ENCODE assay signal across 8 mouse cellular contexts in the genomic region with DNA sequence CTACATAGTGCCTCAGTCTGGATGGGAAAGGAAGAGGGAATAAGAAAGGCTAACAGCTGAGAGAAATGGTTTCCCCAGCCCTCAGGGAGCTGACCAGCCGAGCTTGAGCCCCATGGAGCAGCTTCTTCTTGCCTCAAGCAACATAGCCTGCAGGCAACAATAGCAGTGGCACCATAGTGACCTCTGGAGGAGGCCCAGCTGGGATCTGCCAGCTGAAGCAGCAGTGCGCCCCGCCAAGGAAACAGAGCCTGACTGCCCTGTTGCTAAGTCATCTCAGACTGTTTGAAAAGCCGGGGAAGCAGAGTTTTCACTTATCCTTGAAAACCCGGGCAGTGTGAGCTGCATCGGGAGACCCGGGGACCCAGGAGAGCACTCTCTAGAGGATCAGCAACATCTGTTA. TPM values are rescaled to one million over a fixed set of nuclear protein-coding genes. Genes with fewer than 3 reads are reported as not detected.
DNase-seq lines count a peak whose midpoint lies in the region; ATAC-seq lines count a peak whose summit lies in the region.

No protein-coding gene starts in this region.

- no peaks in the 10 kb centered on the region for H3K27me3 ChIP-seq in forebrain, embryonic 16.5 days (replicated peaks; ENCODE audit: control insufficient read depth, insufficient read depth, low read length)
- no peaks in the 10 kb centered on the region for H3K27me3 ChIP-seq in hindbrain, embryonic 10.5 days (ENCODE audit: insufficient read depth, poor library complexity, severe bottlenecking)
- H3K27me3 ChIP-seq in midbrain, embryonic 16.5 days (ENCODE audit: control insufficient read depth, insufficient read depth, low read depth, low read length), result no peaks in the 10 kb centered on the region

- H3K9ac ChIP-seq in forebrain, embryonic 16.5 days (replicated peaks; ENCODE audit: low read depth, low read length), result peak overlapping the region; percentile 98
- peak overlapping the region; percentile 98 for H3K9ac ChIP-seq in midbrain, embryonic 16.5 days (ENCODE audit: low read depth, low read length)

- H3K9me3 ChIP-seq in forebrain, embryonic 16.5 days (ENCODE audit: control insufficient read depth, low read length), result no peaks in the 10 kb centered on the region
- no peaks in the 10 kb centered on the region for H3K9me3 ChIP-seq in hindbrain, embryonic 10.5 days
- no peaks in the 10 kb centered on the region for H3K9me3 ChIP-seq in midbrain, embryonic 16.5 days (replicated peaks; ENCODE audit: control insufficient read depth, low read length, poor library complexity, severe bottlenecking)

- peak overlapping the region; percentile 65 for H3K4me2 ChIP-seq in forebrain, embryonic 16.5 days (ENCODE audit: low read length)
- H3K4me2 ChIP-seq in midbrain, embryonic 16.5 days (ENCODE audit: low read length), result peak overlapping the region; percentile 99

- H3K4me1 ChIP-seq in forebrain, embryonic 16.5 days (replicated peaks; ENCODE audit: control insufficient read depth, insufficient read depth, low read length), result peaks cover 33% of the 10 kb centered on the region
- H3K4me1 ChIP-seq in hindbrain, embryonic 10.5 days (replicated peaks), result peaks cover 73% of the 10 kb centered on the region
- peaks cover 44% of the 10 kb centered on the region for H3K4me1 ChIP-seq in midbrain, embryonic 16.5 days (ENCODE audit: control insufficient read depth, insufficient read depth, low read length)

- intact Hi-C loops in left cerebral cortex, postnatal 4 days (cut with DNase I), result loop anchor here (5.0 to 10.0 kb wide), 2 partner anchors 242 to 324 kb away; no protein-coding TSS in a partner anchor

- H3K27ac ChIP-seq in forebrain, embryonic 16.5 days (ENCODE audit: low read length), result peak overlapping the region; percentile 55
- peak overlapping the region; percentile 96 for H3K27ac ChIP-seq in hindbrain, embryonic 10.5 days
- peak overlapping the region; percentile 82 for H3K27ac ChIP-seq in midbrain, embryonic 16.5 days (ENCODE audit: low read length)

- H3K4me3 ChIP-seq in forebrain, embryonic 16.5 days (replicated peaks; ENCODE audit: low read length), result peak overlapping the region; percentile 94
- H3K4me3 ChIP-seq in hindbrain, embryonic 10.5 days, result peak overlapping the region; percentile 74
- H3K4me3 ChIP-seq in midbrain, embryonic 16.5 days (ENCODE audit: low read depth, low read length), result peak overlapping the region; percentile 90

- H3K36me3 ChIP-seq in forebrain, embryonic 16.5 days (ENCODE audit: control insufficient read depth, insufficient read depth), result no peaks in the 10 kb centered on the region
- peaks cover 19% of the 10 kb centered on the region for H3K36me3 ChIP-seq in hindbrain, embryonic 10.5 days
- H3K36me3 ChIP-seq in midbrain, embryonic 16.5 days (ENCODE audit: control insufficient read depth, insufficient read depth, low read length), result no peaks in the 10 kb centered on the region

- no peak for ATAC-seq in forebrain, embryonic 16.5 days
- no peak for ATAC-seq in midbrain, embryonic 16.5 days

- peak; percentile 77 for DNase-seq in Muller cell, postnatal 12 days (ENCODE audit: inconsistent ontology term)
- peak; percentile 69 to 75 for DNase-seq in cerebellum, adult 18-20 months
- DNase-seq in hindbrain, embryonic 10.5 days (ENCODE audit: low spot score), result peak; percentile 86
- peak; percentile 73 for DNase-seq in left cerebral cortex, postnatal 4 days
- peak; percentile 32 for DNase-seq in urinary bladder, adult 2 months (ENCODE audit: low spot score)
- DNase-seq in T-cell, adult 2 months (ENCODE audit: low spot score), result no peak

- WGBS in forebrain, embryonic 16.5 days, result under 1% methylated on average over 7 of the region's 7 CpGs
- WGBS in hindbrain, embryonic 10.5 days, result 2% methylated on average over 7 of the region's 7 CpGs
- WGBS in midbrain, embryonic 16.5 days, result 0% methylated on average over 7 of the region's 7 CpGs

RNA-seq across cellular contexts. Expression of a gene that starts 3.2 kb away (rescaled TPM):
- polyA plus RNA-seq in forebrain, embryonic 16.5 days (2015; fragmentation: Nextera tagmentation; extraction: Ambion mirVana), result 1,972 and 2,055 TPM in 2 replicates
- polyA plus RNA-seq in hindbrain, embryonic 10.5 days (2016; fragmentation: Nextera tagmentation; extraction: Ambion mirVana), result 743 and 1,096 TPM in 2 replicates
- total RNA-seq in left cerebral cortex, postnatal 4 days (2021), result 1,000 to 10,000 TPM; 1,564 to 1,697 TPM
- 1,966 and 2,233 TPM in 2 replicates for polyA plus RNA-seq in midbrain, embryonic 16.5 days (2015; fragmentation: Nextera tagmentation; extraction: Ambion mirVana)
- 7.6 and 16.2 TPM in 2 replicates for polyA plus RNA-seq in urinary bladder, adult 2 months (2012; rRNA removed)

Comparison
In these comparisons a context has a peak if more than half of its experiments do, and no peak if none do; other contexts are left out.
1. RNA of a gene that starts 3.2 kb away (polyA plus RNA-seq): 1,972 to 2,055 TPM in forebrain, embryonic 16.5 days, 1,966 to 2,233 TPM in midbrain, embryonic 16.5 days and 743 to 1,096 TPM in hindbrain, embryonic 10.5 days; 7.6 to 16.2 TPM in urinary bladder, adult 2 months; every median in the first group is over 10 times any median in the second.
2. Peak in every context shown above with its lines, with median percentiles within 50 percentile points of each other: H3K27ac ChIP-seq and H3K4me3 ChIP-seq.